Mouse (Mus musculus): ENCODE data around the gene Ankrd6.

- TF ChIP-seq CTCF (IDR thresholded peaks at IDR 0.05; ENCODE audit: borderline replicate concordance, insufficient read depth, low read length): no peak
- no peak for TF ChIP-seq POLR2A (IDR thresholded peaks at IDR 0.05; ENCODE audit: low read depth, low read length)
Measured at GRCm38 (mm10) chr4:32852819-32853218, 97.8 kb downstream of the Ankrd6 start.
